Comparison of ENCODE assay signal across 13 mouse cellular contexts in the genomic region with DNA sequence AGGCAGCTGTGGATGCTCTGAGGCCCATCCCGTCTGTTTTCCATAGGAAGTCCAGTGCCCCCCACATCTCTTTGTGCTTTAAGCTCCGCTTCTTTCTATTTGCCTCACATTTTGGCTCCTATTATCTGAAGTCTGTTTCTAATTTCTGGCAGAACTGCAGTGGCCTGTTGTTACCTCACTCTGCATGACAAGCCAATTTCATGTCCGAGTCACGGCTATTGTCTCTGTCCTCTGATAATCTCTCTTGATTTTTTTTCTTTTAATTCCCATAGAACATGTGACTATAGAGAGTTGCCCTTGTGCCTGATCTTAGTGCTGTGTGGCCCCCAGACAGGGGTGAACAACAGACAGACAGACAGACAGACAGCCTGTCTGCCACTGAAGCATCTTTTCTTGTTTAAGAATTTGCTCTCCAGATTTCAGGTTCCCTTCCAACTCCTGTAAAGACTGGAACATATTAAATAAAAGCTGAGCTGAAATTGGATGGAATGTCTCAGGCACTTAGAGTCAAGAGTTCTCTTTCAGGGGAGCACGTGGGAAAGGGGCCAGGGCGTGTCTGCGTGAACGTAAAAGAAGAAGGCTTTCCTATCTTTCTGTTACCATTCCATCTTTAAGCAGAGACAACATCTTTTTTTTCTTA. TPM values are rescaled to one million over a fixed set of nuclear protein-coding genes. Genes with fewer than 3 reads are reported as not detected.
DNase-seq lines count a peak whose midpoint lies in the region; ATAC-seq and TF ChIP-seq lines count a peak whose summit lies in the region.
"Had no signal": no experiment of that assay in that cellular context is flagged by ENCODE, and none has a peak within 500 bp of the region (broad histone marks: within the 10 kb centered on the region; RNA-seq: fewer than 3 reads in every experiment).

No protein-coding gene starts in this region.

- TF ChIP-seq POLR2A in kidney, adult 2 months (IDR thresholded peaks at IDR 0.05; ENCODE audit: low read depth, low read length), result no peak

- no peaks in the 10 kb centered on the region for H3K36me3 ChIP-seq in heart, embryonic 15.5 days
- H3K36me3 ChIP-seq in embryonic facial prominence, embryonic 13.5 days, result no peaks in the 10 kb centered on the region
- H3K36me3 ChIP-seq in hindbrain, embryonic 16.5 days (ENCODE audit: control insufficient read depth, insufficient read depth, low read length), result no peaks in the 10 kb centered on the region
- H3K36me3 ChIP-seq in midbrain, embryonic 16.5 days (ENCODE audit: control insufficient read depth, insufficient read depth, low read length), result no peaks in the 10 kb centered on the region
- no peaks in the 10 kb centered on the region for H3K36me3 ChIP-seq in kidney, adult 2 months (ENCODE audit: control insufficient read depth, insufficient read depth, low read length)

- ATAC-seq in heart, embryonic 15.5 days (replicated peaks; ENCODE audit: insufficient number of reproducible peaks, insufficient read depth, low FRiP score, low read depth), result no peak
- 0 out of 2 replicates have a peak, but pooled peaks have one; percentile 10 for ATAC-seq in embryonic facial prominence, embryonic 13.5 days (ENCODE audit: insufficient number of reproducible peaks, insufficient read depth, low FRiP score, low TSS enrichment, low read depth)
- ATAC-seq in hindbrain, embryonic 16.5 days, result peak; percentile 48; the same call in 1 of the 2 replicates
- peak; percentile 9; the same call in 1 of the 2 replicates for ATAC-seq in midbrain, embryonic 16.5 days

- intact Hi-C loops in heart, postnatal 36 days (cut with DNase I), result no loop called here

- H3K4me2 ChIP-seq in heart, embryonic 15.5 days, result no peak overlapping the region
- peak overlapping the region; percentile 21 for H3K4me2 ChIP-seq in embryonic facial prominence, embryonic 13.5 days
- H3K4me2 ChIP-seq in hindbrain, embryonic 16.5 days (ENCODE audit: low read length), result peak overlapping the region; percentile 30
- peak overlapping the region; percentile 44 for H3K4me2 ChIP-seq in midbrain, embryonic 16.5 days (ENCODE audit: low read length)

- peak overlapping the region; percentile 11; the same call in 1 of the 2 replicates for H3K27ac ChIP-seq in heart, embryonic 15.5 days
- peak overlapping the region; percentile 58; the same call in 1 of the 2 replicates for H3K27ac ChIP-seq in embryonic facial prominence, embryonic 13.5 days
- peak overlapping the region; percentile 79 for H3K27ac ChIP-seq in hindbrain, embryonic 16.5 days (ENCODE audit: low read depth, low read length)
- peak overlapping the region; percentile 88 for H3K27ac ChIP-seq in midbrain, embryonic 16.5 days (ENCODE audit: low read length)
- no peak overlapping the region for H3K27ac ChIP-seq in kidney, adult 2 months (ENCODE audit: insufficient read depth, low read depth, low read length)

- 42% methylated on average over 8 of the region's 8 CpGs for WGBS in heart, embryonic 15.5 days
- 15% methylated on average over 8 of the region's 8 CpGs for WGBS in embryonic facial prominence, embryonic 13.5 days
- WGBS in hindbrain, embryonic 16.5 days, result 16% methylated on average over 8 of the region's 8 CpGs
- 7% methylated on average over 8 of the region's 8 CpGs for WGBS in midbrain, embryonic 16.5 days
- 80% methylated on average over 8 of the region's 8 CpGs for WGBS in kidney, adult 2 months

- H3K9ac ChIP-seq in heart, embryonic 15.5 days, result no peak overlapping the region
- no peak overlapping the region for H3K9ac ChIP-seq in embryonic facial prominence, embryonic 13.5 days
- H3K9ac ChIP-seq in hindbrain, embryonic 16.5 days (ENCODE audit: low read depth, low read length), result 0 out of 2 replicates have a peak overlapping the region, but pooled peaks have one; percentile 4
- peak overlapping the region; percentile 36; the same call in 1 of the 2 replicates for H3K9ac ChIP-seq in midbrain, embryonic 16.5 days (ENCODE audit: low read depth, low read length)

- H3K4me3 ChIP-seq in heart, embryonic 15.5 days, result no peak overlapping the region
- no peak overlapping the region for H3K4me3 ChIP-seq in embryonic facial prominence, embryonic 13.5 days
- no peak overlapping the region for H3K4me3 ChIP-seq in hindbrain, embryonic 16.5 days (ENCODE audit: low read length)
- H3K4me3 ChIP-seq in midbrain, embryonic 16.5 days (ENCODE audit: low read depth, low read length), result no peak overlapping the region
- no peak overlapping the region for H3K4me3 ChIP-seq in kidney, adult 2 months (ENCODE audit: insufficient read depth, low read depth, low read length)

- no peaks in the 10 kb centered on the region for H3K9me3 ChIP-seq in heart, embryonic 15.5 days (replicated peaks)
- H3K9me3 ChIP-seq in embryonic facial prominence, embryonic 13.5 days, result no peaks in the 10 kb centered on the region
- H3K9me3 ChIP-seq in hindbrain, embryonic 16.5 days (ENCODE audit: control insufficient read depth, low read length), result no peaks in the 10 kb centered on the region
- no peaks in the 10 kb centered on the region for H3K9me3 ChIP-seq in midbrain, embryonic 16.5 days (replicated peaks; ENCODE audit: control insufficient read depth, low read length, poor library complexity, severe bottlenecking)

- TF ChIP-seq CTCF in kidney, adult 2 months (conservative IDR thresholded peaks at IDR 0.05; ENCODE audit: insufficient read depth, insufficient read length, low read depth, low read length), result no peak

- no peak for DNase-seq in heart, postnatal 36 days
- DNase-seq in kidney, adult 2 months, result no peak
- DNase-seq in ovary, adult 18-20 months (ENCODE audit: low spot score), result no peak
- DNase-seq in layer of hippocampus, adult 11-12 months (ENCODE audit: low spot score), result no peak
- DNase-seq: cerebellum, adult 9-10 months; gastrocnemius, postnatal 25 days; kidney, adult 9 months had no signal

- no peaks in the 10 kb centered on the region for H3K27me3 ChIP-seq in heart, embryonic 15.5 days
- H3K27me3 ChIP-seq in embryonic facial prominence, embryonic 13.5 days, result no peaks in the 10 kb centered on the region
- H3K27me3 ChIP-seq in hindbrain, embryonic 16.5 days (replicated peaks; ENCODE audit: control insufficient read depth, insufficient read depth, low read length), result no peaks in the 10 kb centered on the region
- 0 out of 2 replicates have a peak, but pooled peaks cover 2% of the 10 kb centered on the region for H3K27me3 ChIP-seq in midbrain, embryonic 16.5 days (ENCODE audit: control insufficient read depth, insufficient read depth, low read depth, low read length)
- no peaks in the 10 kb centered on the region for H3K27me3 ChIP-seq in kidney, adult 2 months (replicated peaks; ENCODE audit: control insufficient read depth, insufficient read depth, low read length)

- H3K4me1 ChIP-seq in heart, embryonic 15.5 days (replicated peaks), result peaks cover 66% of the 10 kb centered on the region
- H3K4me1 ChIP-seq in embryonic facial prominence, embryonic 13.5 days, result peaks cover 37% of the 10 kb centered on the region
- peaks cover 28% of the 10 kb centered on the region for H3K4me1 ChIP-seq in hindbrain, embryonic 16.5 days (ENCODE audit: control insufficient read depth, insufficient read depth, low read depth, low read length)
- peaks cover 29% of the 10 kb centered on the region for H3K4me1 ChIP-seq in midbrain, embryonic 16.5 days (ENCODE audit: control insufficient read depth, insufficient read depth, low read length)
- no peaks in the 10 kb centered on the region for H3K4me1 ChIP-seq in kidney, adult 2 months (ENCODE audit: control insufficient read depth, insufficient read depth, low read length)

RNA-seq across cellular contexts. Expression of a gene that starts 50.9 kb away (rescaled TPM):
- polyA plus RNA-seq in heart, embryonic 15.5 days (2015; fragmentation: Nextera tagmentation; extraction: Ambion mirVana), result 0.16 TPM in 1 of 2 replicates, not detected in the other
- not detected for total RNA-seq in heart, postnatal 36 days (2021)
- polyA plus RNA-seq in embryonic facial prominence, embryonic 13.5 days (2015; fragmentation: Nextera tagmentation; extraction: Ambion mirVana), result 0.21 TPM in 1 of 2 replicates, not detected in the other
- 0.38 and 0.72 TPM in 2 replicates for polyA plus RNA-seq in hindbrain, embryonic 16.5 days (2015; fragmentation: Nextera tagmentation; extraction: Ambion mirVana)
- 0.45 and 0.73 TPM in 2 replicates for polyA plus RNA-seq in midbrain, embryonic 16.5 days (2015; fragmentation: Nextera tagmentation; extraction: Ambion mirVana)
- 1.5 and 1.8 TPM in 2 replicates for polyA plus RNA-seq in kidney, adult 2 months (2012; rRNA removed)
- total RNA-seq: gastrocnemius, postnatal 25 days had no signal
- polyA plus RNA-seq: limb, embryonic 11.5 days; stomach, embryonic 14.5 days had no signal

Comparison
In these comparisons a context has a peak if more than half of its experiments do, and no peak if none do; other contexts are left out.
1. H3K9ac ChIP-seq: peak in hindbrain, embryonic 16.5 days (single experiment) and midbrain, embryonic 16.5 days (single experiment); none in heart, embryonic 15.5 days (single experiment) and embryonic facial prominence, embryonic 13.5 days (single experiment).